Mouse (Mus musculus) C2C12 (cell line): Measurements from ENCODE around the gene Drg1.
"Not testable (repeated sequence)": the region's sequence is repeated elsewhere in the genome, so short reads cannot be mapped to it uniquely, and the experiment has no call there.

Experiments used
- CTCF ChIP-seq: IDR thresholded peaks from one replicate; pipeline ENCODE4 v1.5.1; 2011; ENCODE audit not compliant: control insufficient read depth, insufficient read depth, insufficient read length
- MAX ChIP-seq: IDR thresholded peaks from one replicate; pipeline ENCODE4 v1.6.1; 2011; ENCODE audit warnings: mild to moderate bottlenecking, control low read depth
- MYOG ChIP-seq: IDR thresholded peaks from one replicate; pipeline ENCODE4 v1.6.1; 2011; ENCODE audit not compliant: control insufficient read depth, insufficient read length; ENCODE audit errors: extremely low read depth

DNA sequence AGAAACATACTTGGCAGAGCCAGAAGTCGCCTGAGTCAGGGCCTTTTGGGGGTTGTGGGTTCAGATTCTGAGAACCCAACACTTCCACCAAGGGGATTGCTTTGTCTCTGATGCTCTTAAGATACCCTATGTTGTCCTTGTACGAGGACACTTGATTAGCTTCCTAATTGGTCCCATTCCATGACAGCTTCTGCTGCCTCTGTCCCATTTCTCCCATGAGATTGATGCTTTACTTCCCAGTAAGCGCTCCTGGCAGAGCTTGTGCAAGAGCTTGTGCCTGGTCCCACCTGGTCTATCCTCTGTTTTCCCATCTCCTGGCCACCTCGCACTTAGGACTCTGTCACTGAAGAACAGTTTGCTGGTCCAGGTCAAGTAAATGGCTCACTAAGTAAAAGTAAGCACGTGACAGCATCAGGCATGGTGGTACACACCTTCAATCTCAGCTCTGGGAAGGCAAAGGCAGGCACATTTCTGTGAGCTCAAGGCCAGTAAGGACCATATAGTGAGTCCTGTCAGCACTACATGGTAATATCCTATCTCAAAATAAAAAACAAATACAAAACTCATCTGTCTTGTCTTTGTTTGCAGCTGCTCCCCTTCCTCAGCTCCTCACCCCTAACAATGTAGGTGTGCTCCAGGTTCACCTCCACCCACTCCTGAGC lies 103.8 kb downstream of the Drg1 start:
- not testable (repeated sequence) for TF ChIP-seq CTCF, MAX, MYOG
